9 mouse cellular contexts compared by ENCODE assay signal in genomic region chr9:63759973-63760722, GRCm38 (mm10). TPM values are rescaled to one million over a fixed set of nuclear protein-coding genes. Genes with fewer than 3 reads are reported as not detected.
DNase-seq lines count a peak whose midpoint lies in the region; ATAC-seq lines count a peak whose summit lies in the region.
"Had no signal": no experiment of that assay in that cellular context is flagged by ENCODE, and none has a peak within 500 bp of the region (broad histone marks: within the 10 kb centered on the region; RNA-seq: fewer than 3 reads in every experiment).

No protein-coding gene starts in this region.

- DNase-seq in forebrain, embryonic 10.5 days (ENCODE audit: extremely low spot score, low spot score), result no peak
- no peak for DNase-seq in forebrain, embryonic 11.5 days (ENCODE audit: low spot score)
- DNase-seq in thymus, postnatal 4 days, result peak; percentile 23
- DNase-seq in thymus, adult 18-20 months, result no peak
- no peak for DNase-seq in gastrocnemius, postnatal 4 days (ENCODE audit: low spot score in 2 of 2)
- DNase-seq in layer of hippocampus, adult 8-10 months (ENCODE audit: low spot score in 2 of 2), result no peak
- DNase-seq in urinary bladder, adult 2 months (ENCODE audit: low spot score), result no peak
- DNase-seq: cerebellum, postnatal 10 days had no signal

- no peak overlapping the region for H3K4me2 ChIP-seq in forebrain, embryonic 11.5 days (ENCODE audit: low read depth, low read length, severe bottlenecking)
- peak overlapping the region; percentile 95; the same call in 1 of the 2 replicates for H3K4me2 ChIP-seq in limb, embryonic 13.5 days (replicated peaks)

- H3K4me3 ChIP-seq in forebrain, embryonic 10.5 days, result peak overlapping the region; percentile 88
- no peak overlapping the region for H3K4me3 ChIP-seq in forebrain, embryonic 11.5 days (ENCODE audit: low read depth, low read length)
- no peak overlapping the region for H3K4me3 ChIP-seq in limb, embryonic 13.5 days

- peaks cover 52% of the 10 kb centered on the region for H3K4me1 ChIP-seq in forebrain, embryonic 10.5 days
- H3K4me1 ChIP-seq in forebrain, embryonic 11.5 days (replicated peaks; ENCODE audit: control insufficient read depth, insufficient read depth, low read length), result peaks cover 17% of the 10 kb centered on the region
- peaks cover 29% of the 10 kb centered on the region for H3K4me1 ChIP-seq in limb, embryonic 13.5 days

- H3K27me3 ChIP-seq in forebrain, embryonic 10.5 days (ENCODE audit: poor library complexity, severe bottlenecking), result peaks cover 4% of the 10 kb centered on the region; the same call in 1 of the 2 replicates
- no peaks in the 10 kb centered on the region; the same call in 1 of the 2 replicates for H3K27me3 ChIP-seq in forebrain, embryonic 11.5 days (ENCODE audit: control insufficient read depth, insufficient read depth, low read length)
- no peaks in the 10 kb centered on the region for H3K27me3 ChIP-seq in limb, embryonic 13.5 days

- no peak overlapping the region for H3K9ac ChIP-seq in forebrain, embryonic 11.5 days (ENCODE audit: low read length)
- no peak overlapping the region for H3K9ac ChIP-seq in limb, embryonic 13.5 days

- peak overlapping the region; percentile 99 for H3K27ac ChIP-seq in forebrain, embryonic 10.5 days
- no peak overlapping the region for H3K27ac ChIP-seq in forebrain, embryonic 11.5 days (ENCODE audit: low read depth, low read length)
- no peak overlapping the region; the same call in 1 of the 2 replicates for H3K27ac ChIP-seq in limb, embryonic 13.5 days

- 79% methylated on average over 7 of the region's 7 CpGs for WGBS in forebrain, embryonic 10.5 days
- WGBS in forebrain, embryonic 11.5 days, result 74% methylated on average over 7 of the region's 7 CpGs
- WGBS in limb, embryonic 13.5 days, result 80% methylated on average over 7 of the region's 7 CpGs

- ATAC-seq in forebrain, embryonic 11.5 days (replicated peaks; ENCODE audit: low FRiP score), result no peak
- ATAC-seq in limb, embryonic 13.5 days (ENCODE audit: low FRiP score, low read depth), result no peak

- peaks cover 4% of the 10 kb centered on the region; the same call in 1 of the 2 replicates for H3K9me3 ChIP-seq in forebrain, embryonic 10.5 days
- no peaks in the 10 kb centered on the region; the same call in 1 of the 2 replicates for H3K9me3 ChIP-seq in forebrain, embryonic 11.5 days (ENCODE audit: control insufficient read depth, low read length)
- H3K9me3 ChIP-seq in limb, embryonic 13.5 days, result peaks cover 5% of the 10 kb centered on the region; the same call in 1 of the 2 replicates

- H3K36me3 ChIP-seq in forebrain, embryonic 10.5 days (replicated peaks), result 0 out of 2 replicates have a peak, but pooled peaks cover 2% of the 10 kb centered on the region
- H3K36me3 ChIP-seq in forebrain, embryonic 11.5 days (ENCODE audit: control insufficient read depth, insufficient read depth, low read length), result no peaks in the 10 kb centered on the region
- H3K36me3 ChIP-seq in limb, embryonic 13.5 days, result no peaks in the 10 kb centered on the region

RNA-seq across cellular contexts. Expression of gene Smad3, which starts 2.4 kb away (rescaled TPM):
- polyA plus RNA-seq in forebrain, embryonic 10.5 days (2016; fragmentation: Nextera tagmentation; extraction: Ambion mirVana), result 22.1 and 25.5 TPM in 2 replicates
- 16.6 and 17.9 TPM in 2 replicates for polyA plus RNA-seq in forebrain, embryonic 11.5 days (2014; fragmentation: Nextera tagmentation; extraction: Ambion mirVana)
- polyA plus RNA-seq in limb, embryonic 13.5 days (2015; fragmentation: Nextera tagmentation; extraction: Ambion mirVana), result 33.8 and 34.8 TPM in 2 replicates
- total RNA-seq in gastrocnemius, postnatal 4 days (2021), result 10 to 100 TPM; 42.9 to 44.6 TPM
- 10 to 100 TPM; 48.8 to 57.3 (median 53.6) TPM for total RNA-seq in layer of hippocampus, adult 8-10 months (2022)
- 33.3 and 39.4 TPM in 2 replicates for polyA plus RNA-seq in urinary bladder, adult 2 months (2012; rRNA removed)
